Mouse (Mus musculus) cerebellum, adult 2 months (tissue): ENCODE data around the gene Mc1r. TPM values are rescaled to one million over a fixed set of nuclear protein-coding genes. Genes with fewer than 3 reads are reported as not detected.
"Not testable (repeated sequence)": the region's sequence is repeated elsewhere in the genome, so short reads cannot be mapped to it uniquely, and the experiment has no call there.

Source experiments
- DNase-seq, 2 experiments: peaks; one replicate each; pipeline ENCODE4 v3.0.0; 2021
- H3K27ac ChIP-seq: fragments of 200-500 bp; 2 replicates; pipeline ENCODE4 v1.5.1; 2012; ENCODE audit warnings: low read length, control low read depth, inconsistent platforms; ENCODE audit not compliant: insufficient read depth
- H3K27me3 ChIP-seq: fragments of 200-500 bp; 2 replicates; pipeline ENCODE4 v1.6.1; 2012; ENCODE audit warnings: inconsistent platforms, mild to moderate bottlenecking, low read length, moderate library complexity; ENCODE audit not compliant: control insufficient read depth, insufficient read depth
- H3K4me1 ChIP-seq: fragments of 200-500 bp; 2 replicates; pipeline ENCODE4 v1.6.1; 2011; ENCODE audit warnings: low read length; ENCODE audit not compliant: control insufficient read depth, insufficient read depth
- H3K4me3 ChIP-seq: fragments of 200-500 bp; replicated peaks from 2 replicates; pipeline ENCODE3; 2011; ENCODE audit warnings: mild to moderate bottlenecking, low read depth, low read length, control low read depth; ENCODE audit not compliant: insufficient read depth
- CTCF ChIP-seq: fragments of 200-500 bp; IDR thresholded peaks from 2 replicates; pipeline ENCODE4 v1.5.1; 2011; ENCODE audit warnings: low read depth, mild to moderate bottlenecking, control low read depth, low read length, moderate library complexity, borderline replicate concordance; ENCODE audit not compliant: insufficient read depth
- POLR2A ChIP-seq: fragments of 200-500 bp; IDR thresholded peaks from 2 replicates; pipeline ENCODE4 v1.6.1; 2011; ENCODE audit warnings: low read length, control low read depth, borderline replicate concordance; ENCODE audit not compliant: insufficient read depth
- WGBS: fragments of 180-500 bp; shearing (Covaris S2); methylation state at CpG from one replicate; pipeline ENCODE4 v1.1.7; 2018; 5-methylcytosine and 5-hydroxymethylcytosine counted together
- polyA plus RNA-seq: library from polyadenylated mRNA; depleted of rRNA; stranded (reverse); fragments of >200 nt; gene quantifications from 2 replicates; pipeline ENCODE4 v1.2.3, GENCODE M21; 2012

The Mc1r gene
- polyA plus RNA-seq, 1 experiment, result 0.05 TPM

- WGBS, result 97% methylated on average over 23 of the region's 23 CpGs
- no peak for TF ChIP-seq CTCF
- no peak for TF ChIP-seq POLR2A
Observed at GRCm38 (mm10) chr8:123428939-123429721, 22.2 kb downstream of the Mc1r start.

GRCm38 (mm10) chr8:123429722-123430013 lies 22.8 kb downstream of the Mc1r start:
- not testable (repeated sequence) for H3K27me3 ChIP-seq, H3K4me3 ChIP-seq, DNase-seq, H3K27ac ChIP-seq
- H3K4me1 ChIP-seq, result peaks cover 14% of the 10 kb centered on the region
- whole genome bisulfite sequencing, result 96% methylated on average over 15 of the region's 15 CpGs

More at GRCm38 (mm10) chr8:123428939-123429721, 22.2 kb downstream of the Mc1r start:
- H3K27ac ChIP-seq, result no peak overlapping the region
- H3K27me3 ChIP-seq, result no peaks in the 10 kb centered on the region
- no peak overlapping the region for H3K4me3 ChIP-seq
- no peak for DNase-seq
- H3K4me1 ChIP-seq, result peaks cover 11% of the 10 kb centered on the region

- not testable (repeated sequence) for H3K27me3 ChIP-seq, H3K27ac ChIP-seq, DNase-seq, H3K4me3 ChIP-seq
- peaks cover 13% of the 10 kb centered on the region; the same call in 1 of the 2 replicates for H3K4me1 ChIP-seq
- WGBS, result 90% methylated on average over 8 of the region's 8 CpGs
Observed at GRCm38 (mm10) chr8:123430936-123431335, 24.0 kb downstream of the Mc1r start.

- TF ChIP-seq CTCF (no peak), POLR2A (no peak)
- DNase-seq, result no peak
- WGBS, result 96% methylated on average over 25 of the region's 25 CpGs
Observed at GRCm38 (mm10) chr8:123431616-123432365, 24.9 kb downstream of the Mc1r start.

GRCm38 (mm10) chr8:123432381-123432780 lies 25.5 kb downstream of the Mc1r start:
- Histone ChIP-seq H3K27me3 (no peaks in the 10 kb centered on the region), H3K27ac (no peak overlapping the region), H3K4me3 (no peak overlapping the region), H3K4me1 (peaks cover 8% of the 10 kb centered on the region; the same call in 1 of the 2 replicates)
- no peak for TF ChIP-seq POLR2A
- no peak for TF ChIP-seq CTCF
- no peak for DNase-seq
- 96% methylated on average over 16 of the region's 16 CpGs for WGBS

More at GRCm38 (mm10) chr8:123431616-123432365, 24.9 kb downstream of the Mc1r start:
- Histone ChIP-seq H3K27ac (no peak overlapping the region), H3K27me3 (no peaks in the 10 kb centered on the region), H3K4me3 (no peak overlapping the region), H3K4me1 (peaks cover 13% of the 10 kb centered on the region; the same call in 1 of the 2 replicates)

- 98% methylated on average over 47 of the region's 47 CpGs for WGBS
- not testable (repeated sequence) for DNase-seq, H3K27me3 ChIP-seq, H3K4me3 ChIP-seq, H3K4me1 ChIP-seq
- peak overlapping the region; percentile 30; the same call in 1 of the 2 replicates for H3K27ac ChIP-seq
Observed at GRCm38 (mm10) chr8:123433241-123433974, 26.5 kb downstream of the Mc1r start.

- TF ChIP-seq POLR2A (no peak), CTCF (no peak)
- Histone ChIP-seq H3K4me3 (no peak overlapping the region), H3K27me3 (no peaks in the 10 kb centered on the region), H3K4me1 (peaks cover 18% of the 10 kb centered on the region), H3K27ac (peak overlapping the region; percentile 73)
- WGBS, result 90% methylated on average over 2 of the region's 2 CpGs
- DNase-seq, result no peak
Observed at GRCm38 (mm10) chr8:123441788-123442187, 34.9 kb downstream of the Mc1r start.

GRCm38 (mm10) chr8:123442351-123442750 lies 35.4 kb downstream of the Mc1r start:
- 68% methylated on average over 5 of the region's 5 CpGs for WGBS
- no peak for DNase-seq
- peak overlapping the region; percentile 60 for H3K4me3 ChIP-seq
- H3K4me1 ChIP-seq, result peaks cover 21% of the 10 kb centered on the region
- H3K27me3 ChIP-seq, result no peaks in the 10 kb centered on the region
- TF ChIP-seq POLR2A (no peak), CTCF (no peak)
- H3K27ac ChIP-seq, result peak overlapping the region; percentile 73
